Mouse (Mus musculus): ENCODE measurements at regions not wholly inside any gene's neighbourhood (a gene's known extent, or its start where the extent isn't known, plus 50 kb on each side); places are given as distances from the start of the nearest gene placed in this dataset.

DNA sequence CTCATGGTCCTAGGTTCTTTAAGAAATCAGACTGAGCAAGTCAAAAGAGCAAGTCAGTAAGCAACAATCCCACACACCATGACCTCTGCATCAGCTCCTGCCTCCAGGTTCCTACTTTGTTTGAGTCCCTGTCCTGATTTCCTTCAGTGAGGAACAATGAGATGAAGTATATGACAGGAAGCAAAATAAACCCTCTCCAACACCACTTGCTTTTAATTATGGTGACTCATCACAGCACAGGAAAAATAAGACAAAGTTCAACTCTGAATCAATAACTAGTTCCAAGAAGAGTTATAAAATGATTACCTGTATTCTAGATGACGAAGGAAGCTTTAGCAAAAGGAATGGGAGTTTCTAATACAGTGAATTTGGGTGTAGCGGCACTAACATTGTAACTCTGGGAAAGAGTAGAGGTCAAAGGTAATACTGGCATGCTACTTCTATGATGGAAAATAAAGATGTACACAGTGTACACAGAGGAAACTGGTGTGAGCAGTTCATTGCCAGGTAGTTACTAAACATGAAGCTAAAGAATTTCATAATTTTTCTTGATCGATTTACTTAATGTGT is 248.2 kb upstream of the Atp2b1 start:
- Histone ChIP-seq H3K36me3 (ENCODE audit: control insufficient read depth, insufficient read depth, low read length, poor library complexity, severe bottlenecking) (no peaks in the 10 kb centered on the region), H3K4me1 (ENCODE audit: control insufficient read depth in 2 of 2, insufficient read depth in 2 of 2, low read length in 2 of 2, poor library complexity in 1 of 2) (no peaks in the 10 kb centered on the region), H3K4me3 (ENCODE audit: insufficient read depth in 1 of 2, low read depth in 1 of 2, low read length in 2 of 2, poor library complexity in 1 of 2, severe bottlenecking in 1 of 2) (no peak overlapping the region), H3K27ac (ENCODE audit: insufficient read depth, low read depth, low read length, poor library complexity, severe bottlenecking) (no peak overlapping the region), H3K9ac (ENCODE audit: insufficient read depth, low read depth, low read length, poor library complexity, severe bottlenecking) (no peak overlapping the region), H3K9me3 (ENCODE audit: control insufficient read depth, insufficient read depth, low read depth, low read length) (no peaks in the 10 kb centered on the region)
- no peak for DNase-seq (ENCODE audit: low read depth, low spot score)
- TF ChIP-seq ZC3H11A (IDR thresholded peaks at IDR 0.05; ENCODE audit: borderline replicate concordance, low read depth, low read length) (no peak), MAFK (IDR thresholded peaks at IDR 0.05; ENCODE audit: insufficient read depth, low read depth, low read length) (no peak), HCFC1 (IDR thresholded peaks at IDR 0.05; ENCODE audit: borderline replicate concordance, insufficient read depth, low read length) (no peak), CHD2 (IDR thresholded peaks at IDR 0.05; ENCODE audit: low read depth, low read length) (no peak), ZNF384 (IDR thresholded peaks at IDR 0.05; ENCODE audit: low read depth, low read length) (no peak)
- in situ Hi-C loops (cut with MboI; ENCODE audit: low sequenced_read_pairs in 2 of 2, unreplicated experiment in 2 of 2) = no loop called here

DNA sequence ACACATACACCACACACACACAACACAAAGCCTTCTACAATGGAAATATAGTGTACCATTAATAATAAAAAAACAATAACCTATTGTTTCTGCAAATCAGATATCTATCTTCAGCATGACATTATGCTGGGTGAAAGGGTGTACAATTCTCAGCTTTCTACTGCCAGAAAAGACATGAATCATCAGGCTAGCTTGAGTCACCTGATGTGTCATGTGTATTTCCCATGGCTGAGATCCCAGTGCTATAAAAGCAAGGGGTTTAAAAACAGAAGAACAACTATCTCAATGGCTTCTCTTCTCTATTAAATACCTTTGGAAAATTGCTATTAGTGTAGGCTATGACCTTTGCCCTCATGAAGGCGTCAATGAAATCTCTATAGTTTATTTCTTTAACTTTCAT is 246.5 kb upstream of the Atp2b1 start:
- Histone ChIP-seq H3K9ac (ENCODE audit: insufficient read depth, low read depth, low read length, poor library complexity, severe bottlenecking) (no peak overlapping the region), H3K27ac (ENCODE audit: insufficient read depth, low read depth, low read length, poor library complexity, severe bottlenecking) (no peak overlapping the region), H3K9me3 (ENCODE audit: control insufficient read depth, insufficient read depth, low read depth, low read length) (no peaks in the 10 kb centered on the region), H3K4me3 (ENCODE audit: insufficient read depth in 1 of 2, low read depth in 1 of 2, low read length in 2 of 2, poor library complexity in 1 of 2, severe bottlenecking in 1 of 2) (no peak overlapping the region), H3K36me3 (ENCODE audit: control insufficient read depth, insufficient read depth, low read length, poor library complexity, severe bottlenecking) (no peaks in the 10 kb centered on the region), H3K4me1 (ENCODE audit: control insufficient read depth in 2 of 2, insufficient read depth in 2 of 2, low read length in 2 of 2, poor library complexity in 1 of 2) (no peaks in the 10 kb centered on the region)
- in situ Hi-C loops (cut with MboI; ENCODE audit: low sequenced_read_pairs in 2 of 2, unreplicated experiment in 2 of 2) = no loop called here
- TF ChIP-seq ZC3H11A (IDR thresholded peaks at IDR 0.05; ENCODE audit: borderline replicate concordance, low read depth, low read length) (no peak), HCFC1 (IDR thresholded peaks at IDR 0.05; ENCODE audit: borderline replicate concordance, insufficient read depth, low read length) (no peak)
- no peak for DNase-seq (ENCODE audit: low read depth, low spot score)

DNA sequence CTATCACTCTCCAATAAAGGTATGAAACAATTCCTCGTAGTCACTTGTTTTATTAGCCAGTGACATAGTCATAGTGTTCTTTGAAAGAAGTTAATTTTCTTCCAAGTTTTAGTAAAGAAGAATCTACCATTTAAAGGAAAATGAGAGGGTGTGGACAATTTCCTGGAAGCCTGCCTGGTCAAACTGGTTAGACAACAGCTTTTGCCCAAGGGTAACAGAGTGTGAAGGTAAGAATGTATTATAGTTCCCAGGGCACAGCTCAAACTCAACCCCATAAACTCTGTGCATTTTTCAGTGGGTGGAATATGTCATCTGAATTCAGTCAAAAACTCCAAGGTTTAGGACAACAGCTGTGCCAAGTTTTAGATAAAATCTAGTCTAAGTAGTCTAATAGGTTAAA is 240.1 kb upstream of the Atp2b1 start:
- DNase-seq (ENCODE audit: low read depth, low spot score) = no peak
- Histone ChIP-seq H3K9me3 (ENCODE audit: control insufficient read depth, insufficient read depth, low read depth, low read length) (no peaks in the 10 kb centered on the region), H3K4me1 (ENCODE audit: control insufficient read depth in 2 of 2, insufficient read depth in 2 of 2, low read length in 2 of 2, poor library complexity in 1 of 2) (no peaks in the 10 kb centered on the region), H3K9ac (ENCODE audit: insufficient read depth, low read depth, low read length, poor library complexity, severe bottlenecking) (no peak overlapping the region), H3K27ac (ENCODE audit: insufficient read depth, low read depth, low read length, poor library complexity, severe bottlenecking) (no peak overlapping the region), H3K36me3 (ENCODE audit: control insufficient read depth, insufficient read depth, low read length, poor library complexity, severe bottlenecking) (no peaks in the 10 kb centered on the region), H3K4me3 (ENCODE audit: insufficient read depth in 1 of 2, low read depth in 1 of 2, low read length in 2 of 2, poor library complexity in 1 of 2, severe bottlenecking in 1 of 2) (no peak overlapping the region)
- TF ChIP-seq MAFK (IDR thresholded peaks at IDR 0.05; ENCODE audit: insufficient read depth, low read depth, low read length) (no peak), CHD2 (IDR thresholded peaks at IDR 0.05; ENCODE audit: low read depth, low read length) (no peak), ZNF384 (IDR thresholded peaks at IDR 0.05; ENCODE audit: low read depth, low read length) (no peak), HCFC1 (IDR thresholded peaks at IDR 0.05; ENCODE audit: borderline replicate concordance, insufficient read depth, low read length) (no peak), ZC3H11A (IDR thresholded peaks at IDR 0.05; ENCODE audit: borderline replicate concordance, low read depth, low read length) (no peak)
- in situ Hi-C loops (cut with MboI; ENCODE audit: low sequenced_read_pairs in 2 of 2, unreplicated experiment in 2 of 2) = no loop called here

DNA sequence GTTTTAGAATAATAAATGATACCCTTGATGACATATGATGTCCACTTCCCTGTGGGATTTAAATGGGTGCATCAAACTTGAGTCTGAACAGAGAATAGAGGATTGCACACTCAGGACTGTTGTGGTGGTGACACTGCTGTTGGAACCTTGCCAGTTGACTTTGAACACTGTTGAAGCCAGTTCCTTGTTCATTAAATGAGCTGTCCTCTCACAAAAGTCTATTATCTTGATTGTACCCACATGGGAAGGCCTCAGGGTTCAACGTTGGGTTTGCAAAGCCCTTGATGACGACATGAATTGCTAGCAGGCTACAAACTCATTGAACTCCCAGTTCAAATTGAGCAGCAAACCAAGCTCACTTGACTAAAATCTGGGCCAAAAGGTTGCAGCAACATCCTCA is 237.3 kb upstream of the Atp2b1 start:
- Histone ChIP-seq H3K27ac (ENCODE audit: insufficient read depth, low read depth, low read length, poor library complexity, severe bottlenecking) (no peak overlapping the region), H3K36me3 (ENCODE audit: control insufficient read depth, insufficient read depth, low read length, poor library complexity, severe bottlenecking) (no peaks in the 10 kb centered on the region), H3K9me3 (ENCODE audit: control insufficient read depth, insufficient read depth, low read depth, low read length) (no peaks in the 10 kb centered on the region), H3K4me1 (ENCODE audit: control insufficient read depth in 2 of 2, insufficient read depth in 2 of 2, low read length in 2 of 2, poor library complexity in 1 of 2) (no peaks in the 10 kb centered on the region), H3K9ac (ENCODE audit: insufficient read depth, low read depth, low read length, poor library complexity, severe bottlenecking) (no peak overlapping the region), H3K4me3 (ENCODE audit: insufficient read depth in 1 of 2, low read depth in 1 of 2, low read length in 2 of 2, poor library complexity in 1 of 2, severe bottlenecking in 1 of 2) (no peak overlapping the region)
- TF ChIP-seq CHD2 (IDR thresholded peaks at IDR 0.05; ENCODE audit: low read depth, low read length) = no peak
- TF ChIP-seq HCFC1 (IDR thresholded peaks at IDR 0.05; ENCODE audit: borderline replicate concordance, insufficient read depth, low read length) = no peak
- no peak for TF ChIP-seq ZC3H11A (IDR thresholded peaks at IDR 0.05; ENCODE audit: borderline replicate concordance, low read depth, low read length)
- TF ChIP-seq MAFK (IDR thresholded peaks at IDR 0.05; ENCODE audit: insufficient read depth, low read depth, low read length) = no peak
- no peak for TF ChIP-seq ZNF384 (IDR thresholded peaks at IDR 0.05; ENCODE audit: low read depth, low read length)
- no peak for DNase-seq (ENCODE audit: low read depth, low spot score)
- in situ Hi-C loops (cut with MboI; ENCODE audit: low sequenced_read_pairs in 2 of 2, unreplicated experiment in 2 of 2) = no loop called here

DNA sequence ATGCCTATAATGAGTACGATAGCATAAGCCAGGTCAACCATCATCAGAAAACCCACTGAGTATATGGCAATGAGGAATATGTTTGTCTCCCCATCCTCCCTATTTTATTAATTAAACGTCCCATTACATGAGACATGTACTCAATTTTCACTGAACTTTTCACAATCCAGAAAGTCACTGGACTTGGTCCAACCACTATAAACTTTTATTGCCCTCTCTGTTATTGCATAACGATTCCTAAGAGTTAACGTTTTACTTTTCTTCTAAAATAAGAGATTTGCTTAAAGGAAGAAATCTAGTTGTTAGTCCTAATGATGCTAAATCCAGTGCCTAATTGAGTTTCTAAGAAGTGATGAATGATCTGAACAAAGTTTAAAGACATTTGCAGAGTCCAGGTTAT is 236.0 kb upstream of the Atp2b1 start:
- no peaks in the 10 kb centered on the region for H3K36me3 ChIP-seq (ENCODE audit: control insufficient read depth, insufficient read depth, low read length, poor library complexity, severe bottlenecking)
- no peak for DNase-seq (ENCODE audit: low read depth, low spot score)
- TF ChIP-seq CHD2 (IDR thresholded peaks at IDR 0.05; ENCODE audit: low read depth, low read length) = no peak
- TF ChIP-seq MAFK (IDR thresholded peaks at IDR 0.05; ENCODE audit: insufficient read depth, low read depth, low read length) = no peak
- no peak for TF ChIP-seq ZNF384 (IDR thresholded peaks at IDR 0.05; ENCODE audit: low read depth, low read length)
- TF ChIP-seq ZC3H11A (IDR thresholded peaks at IDR 0.05; ENCODE audit: borderline replicate concordance, low read depth, low read length) = no peak
- TF ChIP-seq HCFC1 (IDR thresholded peaks at IDR 0.05; ENCODE audit: borderline replicate concordance, insufficient read depth, low read length) = no peak
- H3K9me3 ChIP-seq (ENCODE audit: control insufficient read depth, insufficient read depth, low read depth, low read length) = no peaks in the 10 kb centered on the region
- in situ Hi-C loops (cut with MboI; ENCODE audit: low sequenced_read_pairs in 2 of 2, unreplicated experiment in 2 of 2) = no loop called here
- no peaks in the 10 kb centered on the region for H3K4me1 ChIP-seq (ENCODE audit: control insufficient read depth in 2 of 2, insufficient read depth in 2 of 2, low read length in 2 of 2, poor library complexity in 1 of 2)
- H3K27ac ChIP-seq (ENCODE audit: insufficient read depth, low read depth, low read length, poor library complexity, severe bottlenecking) = no peak overlapping the region
- H3K9ac ChIP-seq (ENCODE audit: insufficient read depth, low read depth, low read length, poor library complexity, severe bottlenecking) = no peak overlapping the region
- H3K4me3 ChIP-seq (ENCODE audit: insufficient read depth in 1 of 2, low read depth in 1 of 2, low read length in 2 of 2, poor library complexity in 1 of 2, severe bottlenecking in 1 of 2) = no peak overlapping the region
